Mouse (Mus musculus) heart, postnatal 0 days (tissue): ENCODE data around the gene A930004D18Rik. TPM values are rescaled to one million over a fixed set of nuclear protein-coding genes. Genes with fewer than 3 reads are reported as not detected.

Experiments
- ATAC-seq: fragments of 200-750 bp; cut with Nextera tagmentation; 2 replicates; pipeline ENCODE4 v1.8.0; 2017; ENCODE audit warnings: low read depth, moderate number of reproducible peaks, moderate library complexity; ENCODE audit not compliant: insufficient read depth
- DNase-seq: peaks from one replicate; pipeline ENCODE4 v3.0.0-alpha.2; 2016; ENCODE audit warnings: low spot score
- H3K27ac ChIP-seq: fragments of 300-500 bp; sonication (generic); 2 replicates; pipeline ENCODE4 v1.5.1; 2014; ENCODE audit warnings: low read depth, mild to moderate bottlenecking
- H3K27me3 ChIP-seq: fragments of 300-500 bp; sonication (generic); 2 replicates; pipeline ENCODE4 v1.6.1; 2014; ENCODE audit warnings: low read length, mixed read lengths; ENCODE audit not compliant: control insufficient read depth, insufficient read depth
- H3K36me3 ChIP-seq: fragments of 300-500 bp; sonication (generic); replicated peaks from 2 replicates; pipeline ENCODE4 v1.6.1; 2014; ENCODE audit warnings: low read length, mixed read lengths; ENCODE audit not compliant: control insufficient read depth, insufficient read depth
- H3K4me1 ChIP-seq: fragments of 300-500 bp; sonication (generic); 2 replicates; pipeline ENCODE4 v1.6.1; 2014; ENCODE audit warnings: antibody characterized with exemption; ENCODE audit not compliant: control insufficient read depth, insufficient read depth
- H3K4me2 ChIP-seq: fragments of 300-500 bp; sonication (generic); 2 replicates; pipeline ENCODE4 v1.6.1; 2014; ENCODE audit warnings: low read depth, mild to moderate bottlenecking, low read length, moderate library complexity
- H3K4me3 ChIP-seq: fragments of 300-500 bp; sonication (generic); 2 replicates; pipeline ENCODE4 v1.5.1; 2014; ENCODE audit warnings: low read depth, low read length
- H3K9ac ChIP-seq: fragments of 300-500 bp; sonication (generic); replicated peaks from 2 replicates; pipeline ENCODE4 v1.6.1; 2014; ENCODE audit warnings: low read depth, low read length, mixed read lengths
- H3K9me3 ChIP-seq: fragments of 300-500 bp; sonication (generic); replicated peaks from 2 replicates; pipeline ENCODE4 v1.6.1; 2016; ENCODE audit warnings: low read length; ENCODE audit not compliant: control insufficient read depth
- CTCF ChIP-seq: IDR thresholded peaks from 2 replicates; pipeline ENCODE4 v1.5.1; 2016; ENCODE audit warnings: antibody characterized with exemption, control low read depth, low read depth
- EP300 ChIP-seq: IDR thresholded peaks from 2 replicates; pipeline ENCODE4 v1.6.1; 2016; ENCODE audit warnings: antibody characterized with exemption, low read depth
- WGBS: fragments of 180-500 bp; shearing (Covaris S2); extraction: QIAGEN DNeasy Blood & Tissue Kit; methylation state at CpG from one replicate; pipeline ENCODE4 v1.1.7; 2014; 5-methylcytosine and 5-hydroxymethylcytosine counted together
- polyA plus RNA-seq: library from polyadenylated mRNA; unstranded; fragments of >200 nt; fragmentation: Nextera tagmentation; extraction: Ambion mirVana; gene quantifications from 2 replicates; pipeline ENCODE4 v1.2.1, GENCODE M21; 2015
- total RNA-seq: library from RNA; depleted of rRNA; stranded (reverse); fragments of >200 nt; gene quantifications from 2 replicates; pipeline ENCODE4 v1.2.3, GENCODE M21; 2014; ENCODE audit warnings: low replicate concordance

The A930004D18Rik gene
- total and polyA plus RNA-seq, 2 experiments from 2014 or later, result 3.5 to 8.4 TPM

- under 1% methylated on average over 17 of the region's 17 CpGs for WGBS
These were observed 11.0 kb upstream of the A930004D18Rik start, which contains the start of gene Skida1 for GRCm38 (mm10) chr2:18048453-18049075. Gene Skida1, minus strand, starts transcription at chr2:18049051.

GRCm38 (mm10) chr2:18047646-18048452, 10.3 kb upstream of the A930004D18Rik start:
- under 1% methylated on average over 61 of the region's 70 CpGs for WGBS
- no peaks in the 10 kb centered on the region for H3K36me3 ChIP-seq
- no peaks in the 10 kb centered on the region for H3K27me3 ChIP-seq
- peak overlapping the region; percentile 97 for H3K9ac ChIP-seq
- H3K27ac ChIP-seq, result peak overlapping the region; percentile 99
- no peak for TF ChIP-seq CTCF
- TF ChIP-seq EP300, result no peak
- peak overlapping the region; percentile 78 for H3K4me2 ChIP-seq
- H3K4me3 ChIP-seq, result peak overlapping the region; percentile 95
- H3K4me1 ChIP-seq, result peaks cover 47% of the 10 kb centered on the region
- no peaks in the 10 kb centered on the region for H3K9me3 ChIP-seq
- ATAC-seq (peak; percentile 86), DNase-seq (peak; percentile 84)

More at GRCm38 (mm10) chr2:18048453-18049075, 11.0 kb upstream of the A930004D18Rik start, which contains the start of gene Skida1:
- no peaks in the 10 kb centered on the region for H3K27me3 ChIP-seq
- H3K27ac ChIP-seq, result peak within 1 kb of the TSS; percentile 99
- no peaks in the 10 kb centered on the region for H3K9me3 ChIP-seq
- ATAC-seq (no peak), DNase-seq (peak; percentile 71)
- peaks cover 41% of the 10 kb centered on the region for H3K4me1 ChIP-seq
- peak within 1 kb of the TSS; percentile 95 for H3K4me3 ChIP-seq
- H3K4me2 ChIP-seq, result peak within 1 kb of the TSS; percentile 78
- TF ChIP-seq CTCF (no peak), EP300 (no peak)
- H3K36me3 ChIP-seq, result no peaks in the 10 kb centered on the region
- peak within 1 kb of the TSS; percentile 97 for H3K9ac ChIP-seq

GRCm38 (mm10) chr2:18046758-18047645, 9.5 kb upstream of the A930004D18Rik start:
- Histone ChIP-seq H3K4me3 (peak overlapping the region; percentile 95), H3K9ac (peak overlapping the region; percentile 97), H3K9me3 (no peaks in the 10 kb centered on the region), H3K27me3 (no peaks in the 10 kb centered on the region), H3K36me3 (no peaks in the 10 kb centered on the region), H3K4me1 (peaks cover 54% of the 10 kb centered on the region), H3K4me2 (peak overlapping the region; percentile 78), H3K27ac (peak overlapping the region; percentile 99)
- ATAC-seq (peak; percentile 42), DNase-seq (no peak)
- TF ChIP-seq EP300 (no peak), CTCF (no peak)
- WGBS, result under 1% methylated on average over 46 of the region's 64 CpGs

GRCm38 (mm10) chr2:18046186-18046585, 8.6 kb upstream of the A930004D18Rik start:
- H3K4me3 ChIP-seq, result peak overlapping the region; percentile 95
- H3K27me3 ChIP-seq, result no peaks in the 10 kb centered on the region
- ATAC-seq (no peak), DNase-seq (no peak)
- TF ChIP-seq CTCF (no peak), EP300 (no peak)
- no peaks in the 10 kb centered on the region for H3K36me3 ChIP-seq
- no peaks in the 10 kb centered on the region for H3K9me3 ChIP-seq
- peaks cover 57% of the 10 kb centered on the region for H3K4me1 ChIP-seq
- H3K9ac ChIP-seq, result peak overlapping the region; percentile 97
- WGBS, result 7% methylated on average over 4 of the region's 4 CpGs
- peak overlapping the region; percentile 78 for H3K4me2 ChIP-seq
- H3K27ac ChIP-seq, result peak overlapping the region; percentile 99

- no peak for ATAC-seq
- Histone ChIP-seq H3K9me3 (no peaks in the 10 kb centered on the region), H3K4me1 (peaks cover 56% of the 10 kb centered on the region), H3K27me3 (no peaks in the 10 kb centered on the region), H3K9ac (peak overlapping the region; percentile 97), H3K4me3 (peak overlapping the region; percentile 95), H3K4me2 (peak overlapping the region; percentile 78), H3K36me3 (no peaks in the 10 kb centered on the region), H3K27ac (peak overlapping the region; percentile 99; the same call in 1 of the 2 replicates)
- DNase-seq, result no peak
- 29% methylated on average over 6 of the region's 6 CpGs for WGBS
- TF ChIP-seq EP300 (no peak), CTCF (no peak)
These were observed 8.2 kb upstream of the A930004D18Rik start for GRCm38 (mm10) chr2:18045781-18046181.
